In the genomic region with DNA sequence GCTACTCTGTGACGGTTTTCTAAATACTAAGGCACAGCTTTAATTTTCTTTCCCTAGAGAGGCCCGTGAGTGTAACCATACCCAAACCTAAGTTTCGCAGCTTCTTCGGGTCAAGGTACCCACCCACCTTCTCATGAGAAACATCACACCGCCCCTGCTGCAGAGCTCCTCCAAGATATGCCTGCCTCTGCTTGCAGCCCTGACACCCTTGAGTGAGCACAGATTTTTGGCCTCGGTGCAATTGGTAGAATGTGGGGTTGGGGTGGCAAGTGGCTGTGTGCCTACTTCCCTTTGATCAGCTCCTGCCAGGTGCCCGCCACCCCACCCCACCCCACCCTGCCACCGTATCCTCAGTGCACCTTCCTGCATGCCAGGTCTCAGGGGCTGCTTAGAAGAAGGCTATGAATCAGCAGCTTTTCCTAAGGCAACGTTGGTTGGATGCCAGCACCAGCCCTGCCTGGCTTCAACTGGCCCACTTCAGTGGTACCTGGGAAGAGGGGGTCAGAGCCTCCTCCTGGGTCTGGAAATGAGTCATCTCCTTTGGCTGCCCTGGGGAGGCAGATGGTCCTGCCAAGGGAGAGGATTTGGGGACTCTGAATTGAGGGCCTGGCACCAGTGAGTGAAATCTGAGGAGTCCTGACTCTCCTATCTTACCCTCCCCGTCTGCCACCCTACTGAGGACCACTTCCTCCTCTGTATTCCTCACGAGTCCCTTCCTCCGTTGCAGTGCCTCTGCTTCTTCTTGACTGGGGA, we compare ENCODE assay signal across 8 mouse cellular contexts.
A peak's percentile ranks its signal among the peaks of the same experiment; 100 is the strongest.
DNase-seq lines count a peak whose midpoint lies in the region; ATAC-seq lines count a peak whose summit lies in the region.

No protein-coding gene starts in this region.

- peak; percentile 82 for DNase-seq in heart, adult 11 months
- DNase-seq in heart, postnatal 25 days (ENCODE audit: low spot score) = no peak
- peak; percentile 56 for DNase-seq in A20 (ENCODE audit: low read depth, low spot score)
- DNase-seq in cerebellum, adult 9-10 months = peak; percentile 98
- peak; percentile 61 for DNase-seq in kidney, postnatal 14 days
- DNase-seq in ovary, postnatal 36 days (ENCODE audit: low spot score) = no peak
- DNase-seq in spleen, adult 18-20 months = no peak

- no peak overlapping the region for H3K27ac ChIP-seq in midbrain, embryonic 16.5 days (ENCODE audit: low read length)

- H3K36me3 ChIP-seq in midbrain, embryonic 16.5 days (ENCODE audit: control insufficient read depth, insufficient read depth, low read length) = no peaks in the 10 kb centered on the region

- H3K27me3 ChIP-seq in midbrain, embryonic 16.5 days (ENCODE audit: control insufficient read depth, insufficient read depth, low read depth, low read length) = no peaks in the 10 kb centered on the region

- H3K9me3 ChIP-seq in midbrain, embryonic 16.5 days (replicated peaks; ENCODE audit: control insufficient read depth, low read length, poor library complexity, severe bottlenecking) = no peaks in the 10 kb centered on the region

- no peak overlapping the region for H3K9ac ChIP-seq in midbrain, embryonic 16.5 days (ENCODE audit: low read depth, low read length)

- intact Hi-C loops in heart, postnatal 25 days (cut with DNase I) = loop anchor here (5.0 kb wide), 1 partner anchor 93 kb away; no protein-coding TSS in a partner anchor

- 76% methylated on average over 12 of the region's 12 CpGs for WGBS in midbrain, embryonic 16.5 days

- H3K4me3 ChIP-seq in midbrain, embryonic 16.5 days (ENCODE audit: low read depth, low read length) = no peak overlapping the region

- H3K4me1 ChIP-seq in midbrain, embryonic 16.5 days (ENCODE audit: control insufficient read depth, insufficient read depth, low read length) = peaks cover 6% of the 10 kb centered on the region

- H3K4me2 ChIP-seq in midbrain, embryonic 16.5 days (ENCODE audit: low read length) = no peak overlapping the region

- no peak for ATAC-seq in midbrain, embryonic 16.5 days

Comparison
In these comparisons a context has a peak if more than half of its experiments do, and no peak if none do; other contexts are left out.
1. DNase-seq: peak in heart, adult 11 months (single experiment), A20 (single experiment), cerebellum, adult 9-10 months (single experiment) and kidney, postnatal 14 days (single experiment); none in heart, postnatal 25 days (single experiment), ovary, postnatal 36 days (single experiment) and spleen, adult 18-20 months (0 of 2).